Mouse (Mus musculus): ENCODE results near the gene Cntrob.
A peak's percentile ranks its signal among the peaks of the same experiment; 100 is the strongest.

Cntrob gene

DNA sequence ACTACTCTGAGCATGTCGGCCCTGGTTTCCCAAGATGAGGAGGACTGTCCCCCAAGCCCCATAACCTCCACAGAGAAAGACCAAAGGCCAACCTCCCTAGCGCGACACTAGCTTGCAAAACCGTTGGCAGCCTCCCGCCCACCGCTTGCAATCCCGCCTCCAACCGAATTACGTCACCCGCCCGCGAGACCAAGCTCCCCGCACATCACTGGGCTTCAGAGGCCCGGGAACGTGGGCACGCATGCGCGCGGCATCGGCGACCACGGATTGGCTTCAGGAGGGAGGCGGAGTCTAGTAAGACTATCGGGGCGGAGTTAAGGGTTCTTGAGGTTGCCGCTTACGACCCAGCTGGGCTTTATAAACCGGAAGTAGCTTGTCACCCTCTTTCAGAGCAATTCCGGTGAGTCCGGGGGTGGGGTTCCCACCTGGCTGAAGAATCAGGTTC is at the start of gene Cntrob, which contains the start of gene Trappc1:
Gene Cntrob, minus strand, starts transcription at position 109 of the 445 bp plus-strand sequence.
Gene Trappc1, plus strand, starts transcription at position 314 of the 445 bp plus-strand sequence.
- peak; percentile 99 for DNase-seq

DNA sequence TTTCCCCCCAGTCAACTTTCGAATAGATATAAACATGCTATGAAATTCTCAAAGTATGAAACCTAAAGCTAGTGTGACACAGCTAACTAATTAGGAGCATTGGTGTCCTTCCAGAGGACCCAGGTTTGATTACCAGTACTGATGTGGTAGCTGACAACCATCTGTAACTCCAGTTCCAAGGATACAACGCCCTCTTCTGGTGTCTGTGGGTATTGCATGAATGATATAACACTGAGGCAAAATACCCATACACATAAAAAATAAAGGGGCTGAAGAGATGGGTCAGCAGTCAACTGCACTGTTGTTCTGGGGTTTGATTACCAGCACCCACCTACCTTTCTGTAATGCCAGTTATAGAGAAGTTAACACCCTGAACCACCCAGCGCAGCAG is 49.2 kb upstream of the Cntrob start:
- DNase-seq: peak in 1 of 2 experiments; percentile 53

DNA sequence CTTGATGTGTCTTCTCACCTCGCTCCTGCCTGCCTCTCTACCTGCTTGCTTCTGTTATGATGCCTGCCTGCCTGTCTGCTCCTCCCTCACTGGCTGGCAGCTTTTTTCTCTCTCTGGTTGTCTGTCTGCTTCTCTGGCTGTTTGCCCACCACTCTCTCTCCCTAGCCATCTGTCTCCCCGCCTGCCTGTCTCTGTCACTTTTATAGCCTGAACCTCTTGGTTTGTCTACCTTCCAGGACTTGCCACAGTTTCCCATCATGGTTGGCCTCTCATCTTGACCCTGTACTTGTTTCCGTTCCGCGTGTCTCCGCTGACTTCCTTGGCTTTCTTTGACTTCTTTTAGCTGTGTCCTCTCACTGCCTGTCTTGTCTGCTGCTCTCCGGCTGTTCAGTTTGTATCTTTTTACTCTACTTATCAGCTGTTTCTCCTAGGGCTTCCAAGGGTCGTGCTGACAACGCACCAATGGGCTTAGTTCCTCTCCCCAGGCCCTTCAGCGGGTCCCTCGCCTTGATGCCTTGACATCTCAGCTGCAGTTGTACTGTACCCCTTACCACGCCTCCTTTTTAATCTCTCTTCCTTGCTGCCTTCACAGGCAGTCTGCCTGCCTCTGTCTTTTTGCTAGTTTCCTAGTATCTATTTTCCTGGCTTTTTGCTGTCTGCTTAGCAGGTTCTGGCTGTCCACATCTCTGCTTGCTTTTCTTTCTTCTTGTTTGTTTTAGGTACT is 48.6 kb upstream of the Cntrob start:
- DNase-seq: peak; percentile 53 to 60

DNA sequence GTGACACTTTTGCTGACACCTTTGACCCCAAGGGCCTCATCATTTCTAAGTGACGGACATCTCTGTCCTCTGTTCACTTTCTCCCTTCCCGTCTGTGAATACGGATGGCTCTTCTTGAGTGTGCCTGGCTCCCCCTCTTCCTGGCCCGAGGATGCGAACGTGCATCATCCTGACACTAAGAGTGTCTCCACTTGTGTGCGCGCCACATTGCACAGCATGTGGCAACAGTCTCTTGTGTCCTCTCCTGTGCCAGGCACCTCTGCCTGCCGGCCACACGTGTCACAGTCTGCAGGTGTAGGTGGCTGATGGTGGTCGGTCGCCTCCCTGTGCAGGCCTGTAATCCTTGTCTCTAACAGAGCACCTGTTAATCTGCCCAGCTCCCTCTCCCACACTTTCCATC is 48.0 kb upstream of the Cntrob start:
- DNase-seq: no peak

DNA sequence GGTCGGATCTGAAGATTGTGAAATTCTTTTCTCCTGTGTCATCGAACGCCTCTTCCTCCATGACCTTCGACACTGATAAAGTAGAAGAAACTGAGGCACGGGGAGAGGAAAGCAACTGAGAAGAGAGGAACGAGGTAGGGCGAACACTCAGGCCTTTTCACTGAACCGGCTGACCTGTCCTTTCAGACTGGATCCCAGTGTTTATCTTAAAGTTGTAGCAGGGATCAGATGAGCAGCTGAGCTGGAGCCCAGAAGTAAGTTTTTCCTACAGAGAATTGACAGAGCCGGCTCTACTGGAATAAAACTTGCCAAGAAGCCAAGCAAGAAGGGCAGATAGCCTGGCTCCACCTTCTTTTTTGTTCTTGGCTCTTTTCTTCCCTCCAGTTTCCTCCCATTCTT is 47.2 kb upstream of the Cntrob start:
- DNase-seq: no peak

DNA sequence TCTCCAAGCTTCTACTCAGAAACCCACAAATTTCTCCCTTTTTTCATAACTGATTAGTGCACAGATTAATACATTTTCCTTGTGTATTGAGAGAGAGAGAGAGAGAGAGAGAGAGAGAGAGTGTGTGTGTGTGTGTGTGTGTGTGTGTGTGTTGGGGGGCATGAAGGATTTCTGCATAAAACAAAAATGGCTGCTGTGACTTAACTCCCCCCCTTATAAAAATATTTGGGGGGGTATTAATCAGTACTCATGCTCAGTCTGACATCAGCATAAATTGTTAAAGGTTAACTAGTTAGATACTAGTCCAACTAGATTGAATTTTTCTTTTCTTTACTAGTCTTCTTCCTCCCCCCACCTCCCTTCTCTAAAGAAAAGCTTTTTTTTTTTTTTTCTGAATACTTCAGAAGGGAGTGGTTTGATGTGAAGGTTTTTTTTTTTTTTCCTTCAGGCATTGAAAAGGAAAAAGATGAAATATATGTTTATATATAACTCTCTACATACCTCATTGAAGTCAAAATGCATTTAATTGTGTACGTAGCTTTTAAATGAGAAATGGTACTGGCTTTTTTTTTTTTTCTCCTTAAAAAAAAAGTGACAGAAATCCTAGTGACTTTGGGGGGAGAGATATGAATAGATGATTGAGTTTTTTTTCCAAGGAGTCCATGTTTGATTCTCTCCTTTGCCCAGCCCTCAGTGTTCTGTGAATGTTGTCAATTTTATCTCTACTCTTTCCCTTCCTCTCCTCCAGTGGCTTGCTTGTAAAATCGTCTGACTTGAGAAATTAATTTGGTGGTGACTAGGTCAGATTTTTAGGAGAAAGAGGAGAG is 46.6 kb upstream of the Cntrob start:
- DNase-seq: no peak

DNA sequence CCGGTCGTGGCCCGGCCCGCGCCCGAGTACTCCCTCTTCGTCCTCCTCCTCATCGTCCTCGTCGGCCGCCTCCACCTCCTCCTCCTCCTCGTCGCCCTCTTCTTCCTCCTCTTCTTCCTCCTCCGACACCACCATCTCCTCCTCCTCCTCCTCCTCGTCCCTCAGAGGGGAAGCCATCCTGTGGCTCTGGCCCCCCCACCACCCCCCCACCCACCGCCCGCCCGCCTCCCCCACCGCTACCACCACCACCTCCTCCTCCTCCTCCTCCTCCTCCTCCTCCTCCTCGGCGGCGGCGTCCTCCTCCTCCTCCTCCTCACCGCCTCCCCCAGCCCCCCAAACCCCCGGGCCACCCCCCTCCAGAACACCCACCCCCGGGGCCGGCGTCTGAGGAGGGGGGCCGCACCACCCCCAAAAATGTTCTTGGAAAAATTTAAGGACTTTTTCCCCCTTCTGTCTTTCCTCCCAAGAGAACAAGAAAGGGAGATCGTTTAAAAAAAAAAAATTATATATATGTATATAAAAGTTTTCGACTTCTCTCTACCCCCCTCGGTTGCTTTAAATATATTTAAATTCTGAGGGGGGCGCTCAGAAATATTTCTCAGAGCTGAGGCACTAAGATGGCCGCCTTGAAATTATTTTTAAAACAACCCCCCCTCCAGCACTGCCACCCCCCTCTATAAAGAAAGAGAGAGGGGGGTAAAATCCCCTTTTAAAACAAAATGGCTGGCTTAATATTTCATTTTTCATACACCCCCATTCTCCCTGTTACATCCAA is 45.8 kb upstream of the Cntrob start, which contains the start of gene Chd3:
Gene Chd3, minus strand, starts transcription at position 192 of the 775 bp plus-strand sequence.
- peak in 1 of 2 experiments; percentile 63 for DNase-seq

DNA sequence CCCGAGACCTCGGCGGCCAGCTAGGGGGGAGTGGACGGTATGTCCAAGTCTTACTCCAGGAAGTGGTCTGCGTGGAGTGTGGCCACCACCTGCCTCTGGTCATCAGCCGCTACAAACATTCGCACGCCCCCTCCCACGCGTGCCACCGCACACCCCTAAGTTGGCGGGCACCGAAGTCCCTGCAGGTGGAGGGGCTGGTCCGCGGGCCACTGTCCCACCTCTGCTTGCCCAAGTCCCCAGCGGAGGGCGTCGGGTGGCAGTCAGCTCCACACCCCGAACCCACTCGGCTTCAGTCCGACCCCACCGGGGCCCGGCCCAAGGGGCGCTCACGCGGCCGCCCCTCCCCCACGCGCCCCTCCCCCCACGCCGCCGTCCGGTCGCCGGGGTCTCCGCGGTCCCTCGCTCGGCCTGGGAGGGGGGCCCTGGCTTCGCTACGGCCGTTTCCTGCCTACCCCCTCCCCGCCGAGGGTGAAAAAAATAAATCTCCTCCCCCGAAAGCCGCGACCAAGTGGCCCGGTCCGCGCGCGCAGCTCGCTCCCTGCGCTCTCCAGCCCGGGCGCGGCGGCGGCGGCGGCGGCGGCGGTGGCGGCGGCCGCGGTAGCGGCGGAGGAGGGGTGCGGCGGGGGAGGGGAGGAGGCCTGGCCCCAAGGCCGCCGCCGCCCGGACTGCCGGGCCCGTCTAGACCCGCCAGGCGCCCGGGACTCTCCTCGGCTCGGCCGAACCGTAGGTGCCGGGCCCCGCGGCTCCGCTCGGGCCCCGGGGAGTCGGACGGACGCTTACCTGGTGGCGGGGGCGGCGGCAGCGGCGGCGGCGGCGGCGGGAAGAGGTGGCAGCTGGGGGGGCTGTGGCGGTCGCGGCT is 45.0 kb upstream of the Cntrob start:
- peak; percentile 43 to 75 for DNase-seq

DNA sequence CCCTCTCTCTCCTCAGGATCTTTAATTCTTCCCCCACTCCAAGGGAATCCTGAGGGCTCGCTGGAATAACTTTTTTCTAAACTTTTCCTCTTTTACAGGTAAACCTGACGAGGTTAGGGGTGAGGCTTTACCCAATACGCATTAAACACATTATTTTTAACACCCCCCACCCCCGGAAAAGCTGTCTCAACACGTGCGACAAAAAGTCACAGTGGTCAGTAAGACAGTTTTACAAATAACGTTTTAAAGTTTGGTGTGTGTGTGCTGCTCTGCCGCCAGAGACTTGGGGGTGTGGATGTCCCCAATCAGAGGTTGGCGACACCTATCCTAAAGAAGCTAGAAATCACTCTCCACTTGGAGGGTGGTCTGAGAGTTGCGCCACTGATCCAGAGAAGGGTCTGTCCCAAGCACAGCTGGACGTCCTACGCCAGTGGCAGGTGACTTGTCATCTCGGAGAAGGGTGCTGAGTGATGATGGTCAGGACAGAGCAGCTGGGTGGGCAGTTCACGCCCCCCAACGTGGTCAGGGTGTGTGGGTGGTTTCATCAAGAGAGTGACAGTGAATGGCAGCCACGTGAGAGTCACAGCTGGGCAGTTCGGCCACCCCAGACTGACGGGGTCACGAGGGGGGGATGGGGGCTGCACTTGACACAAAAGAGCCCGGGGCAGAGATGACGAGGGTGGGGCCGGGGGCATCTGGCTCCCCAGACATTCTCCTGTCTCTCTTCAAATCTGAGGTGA is 44.2 kb upstream of the Cntrob start:
- DNase-seq: peak in 1 of 2 experiments; percentile 78

DNA sequence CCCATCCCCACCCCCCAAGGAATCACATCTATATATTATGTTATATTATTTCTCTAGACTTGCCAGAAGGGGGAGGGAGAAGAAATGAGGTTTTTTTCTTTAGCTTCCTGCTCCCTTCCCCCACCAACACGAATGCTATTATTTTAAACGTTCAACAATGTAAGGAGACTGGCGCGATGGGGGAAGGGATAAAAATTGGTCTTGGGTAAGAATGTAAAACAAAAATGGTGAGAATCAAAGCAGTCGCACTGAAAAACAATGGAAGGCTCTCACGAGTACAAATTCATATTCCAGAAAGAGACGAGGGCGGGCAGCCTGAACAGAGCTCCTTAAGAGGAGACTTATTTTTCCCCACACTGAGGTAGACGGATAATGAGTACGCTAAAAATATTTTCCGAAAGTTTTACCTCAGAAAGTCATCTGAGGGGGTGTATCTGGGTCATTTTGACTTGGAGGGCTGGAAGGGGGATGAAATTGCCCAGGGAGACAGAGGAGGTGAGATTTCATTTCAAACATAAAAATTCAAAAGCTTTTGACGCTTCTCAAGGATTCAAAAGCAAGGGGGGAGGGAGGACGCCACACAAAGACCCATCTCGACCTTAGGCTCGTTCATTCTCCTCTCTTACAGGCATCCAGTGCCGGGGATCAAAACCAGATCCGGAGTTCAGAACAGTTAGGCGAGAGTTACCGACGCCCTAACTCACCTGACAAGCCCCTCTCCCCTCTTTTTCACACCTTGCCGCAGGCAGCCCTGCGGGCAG is 43.5 kb upstream of the Cntrob start:
- DNase-seq: peak in 1 of 2 experiments; percentile 48

DNA sequence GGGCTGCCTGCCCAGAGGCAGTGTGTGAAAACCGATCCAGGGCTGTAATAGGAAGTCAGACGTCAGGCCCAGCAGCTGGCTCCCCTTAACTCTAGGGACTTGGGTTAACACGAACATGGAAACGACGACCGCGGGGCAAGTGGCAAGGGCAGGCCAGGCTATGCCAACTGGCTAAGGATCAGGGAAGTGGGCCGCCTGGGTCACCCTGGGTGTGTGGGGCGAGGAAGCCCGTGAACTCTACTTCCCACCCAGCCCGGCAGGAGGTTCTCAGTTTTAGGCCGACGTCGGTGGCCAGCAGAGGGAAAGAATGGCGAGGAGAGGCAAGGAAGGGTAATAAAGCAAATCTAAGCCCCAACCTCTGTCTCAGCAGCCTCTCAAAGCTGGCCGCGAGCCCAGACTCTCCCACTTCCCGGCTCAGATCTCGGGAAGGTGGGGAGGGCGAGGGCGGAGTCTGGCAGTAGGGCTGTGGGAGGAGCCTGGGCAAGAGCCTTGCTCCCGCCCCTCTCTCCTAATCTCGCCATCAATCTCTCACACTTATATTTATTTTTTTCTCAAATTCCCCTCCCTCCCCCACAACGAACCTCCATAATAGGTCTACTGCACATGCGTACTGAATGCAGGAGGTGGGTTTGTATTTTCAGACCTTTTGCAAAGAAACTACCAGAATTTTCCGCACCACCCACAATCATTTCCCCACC is 42.7 kb upstream of the Cntrob start:
- peak; percentile 99 to 100 for DNase-seq

DNA sequence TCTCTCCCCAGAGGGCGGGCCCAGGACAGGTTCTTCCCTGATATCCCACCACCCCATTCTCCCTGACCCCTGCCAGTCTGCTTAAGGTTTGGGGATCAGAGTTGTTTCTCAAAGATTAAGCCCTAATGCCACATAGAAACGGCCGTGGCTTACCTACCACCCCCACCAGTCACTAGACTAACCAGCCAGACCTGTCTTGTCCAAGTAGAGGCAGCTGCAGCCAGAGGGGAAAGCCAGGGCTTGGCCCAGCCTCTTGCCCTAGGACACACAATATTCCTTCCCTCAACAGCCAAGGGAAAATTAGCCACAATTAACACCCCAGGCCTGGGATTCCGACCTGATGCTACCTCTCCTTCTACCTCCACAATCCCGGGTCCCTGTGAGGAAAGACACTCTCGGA is 42.1 kb upstream of the Cntrob start:
- no peak for DNase-seq

DNA sequence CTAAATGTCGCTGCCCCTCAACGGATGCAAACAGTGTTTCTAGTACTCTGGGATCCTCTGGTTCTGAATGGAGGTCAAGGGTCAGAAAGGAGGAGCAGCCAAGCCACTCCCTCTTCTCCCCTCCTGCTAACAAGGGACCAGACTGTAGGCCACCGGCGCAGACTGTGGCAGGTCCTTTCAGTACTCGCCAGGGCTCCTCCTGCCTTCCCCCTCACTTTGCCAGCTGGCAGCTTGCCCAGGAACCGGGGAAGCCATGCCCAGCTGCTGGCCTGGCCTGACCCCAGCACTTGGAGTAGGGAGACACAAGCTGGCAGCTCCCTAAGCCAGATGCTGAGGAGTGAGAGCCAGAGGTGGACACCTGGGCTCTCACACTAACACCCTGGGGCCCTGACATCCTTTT is 41.3 kb upstream of the Cntrob start:
- peak; percentile 97 to 99 for DNase-seq

DNA sequence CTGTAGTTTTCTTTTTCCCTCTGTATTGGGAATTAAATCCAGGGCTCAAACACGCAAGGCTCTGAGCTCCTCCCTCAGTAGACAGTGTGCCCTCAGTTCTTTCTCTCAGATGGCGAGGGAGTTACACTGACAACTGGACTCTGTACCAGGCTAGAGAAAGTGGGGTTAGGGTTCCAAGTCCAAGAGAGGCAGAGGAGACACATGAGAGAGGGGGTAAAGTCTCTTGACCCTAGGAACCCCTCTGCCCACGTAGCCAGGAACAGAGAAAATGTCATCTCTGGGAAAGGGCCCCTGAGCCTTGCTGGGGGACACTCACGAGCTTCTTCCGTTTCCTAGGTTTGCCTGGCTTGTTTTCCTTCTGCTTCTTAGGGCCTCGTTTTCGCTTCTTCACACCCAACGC is 40.8 kb upstream of the Cntrob start:
- peak; percentile 58 to 78 for DNase-seq

DNA sequence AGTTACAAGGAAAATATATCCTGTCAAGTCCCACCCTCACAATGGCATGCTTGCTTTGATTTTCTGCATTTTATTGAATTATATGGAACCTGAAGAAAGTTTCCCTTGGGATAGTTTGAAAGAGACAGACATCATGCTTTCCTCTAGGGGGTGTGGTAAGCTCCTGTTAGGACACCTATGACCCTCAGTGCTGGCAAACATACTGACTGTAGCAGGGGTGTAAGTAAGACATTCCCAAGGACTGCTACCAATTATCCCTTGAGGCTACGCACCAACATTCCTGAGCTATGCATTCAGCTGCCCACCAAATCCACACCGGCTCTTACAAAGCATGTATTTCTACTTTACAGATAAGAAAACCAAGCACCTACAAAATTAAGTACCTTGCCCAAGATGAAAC is 38.9 kb upstream of the Cntrob start:
- DNase-seq: peak in 1 of 2 experiments; percentile 21

DNA sequence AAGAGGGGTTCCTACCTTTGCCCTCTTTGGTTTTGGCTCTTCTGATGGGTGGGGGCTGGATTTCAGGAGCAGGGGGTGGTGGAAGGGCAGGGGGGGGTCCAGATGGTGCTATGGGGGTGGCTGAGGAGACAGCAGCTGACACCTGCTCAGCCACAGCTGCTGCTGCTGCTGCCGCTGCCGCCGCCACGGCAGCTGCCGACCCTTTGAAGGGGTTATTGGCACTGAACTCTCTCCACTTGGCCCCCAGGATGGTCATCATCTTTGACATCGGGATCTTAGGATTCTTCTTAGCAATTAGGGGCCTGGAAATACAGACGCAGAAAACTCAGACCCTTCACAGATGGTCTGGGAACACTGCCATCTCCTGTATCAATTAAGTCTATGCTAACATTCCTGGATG is 38.4 kb upstream of the Cntrob start:
- DNase-seq: no peak

DNA sequence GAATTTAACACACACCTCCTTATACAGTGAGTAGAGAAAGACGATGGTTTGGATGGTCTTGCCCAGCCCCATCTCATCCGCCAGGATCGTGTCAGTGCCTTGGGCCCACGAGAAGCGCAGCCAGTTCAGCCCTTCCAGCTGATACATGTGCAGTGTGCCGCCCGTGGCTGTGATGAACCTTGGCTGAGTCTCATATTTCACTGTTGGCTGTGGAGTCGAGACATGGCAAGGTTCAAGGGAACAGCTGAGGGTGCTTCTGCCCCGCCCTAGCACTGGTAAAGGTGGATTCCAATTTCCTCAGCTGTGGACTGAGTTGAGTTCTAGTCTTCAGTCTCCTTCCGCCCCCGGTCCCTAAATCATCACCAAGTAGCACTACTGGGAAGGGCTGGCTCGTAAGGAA is 34.1 kb upstream of the Cntrob start:
- DNase-seq: no peak

DNA sequence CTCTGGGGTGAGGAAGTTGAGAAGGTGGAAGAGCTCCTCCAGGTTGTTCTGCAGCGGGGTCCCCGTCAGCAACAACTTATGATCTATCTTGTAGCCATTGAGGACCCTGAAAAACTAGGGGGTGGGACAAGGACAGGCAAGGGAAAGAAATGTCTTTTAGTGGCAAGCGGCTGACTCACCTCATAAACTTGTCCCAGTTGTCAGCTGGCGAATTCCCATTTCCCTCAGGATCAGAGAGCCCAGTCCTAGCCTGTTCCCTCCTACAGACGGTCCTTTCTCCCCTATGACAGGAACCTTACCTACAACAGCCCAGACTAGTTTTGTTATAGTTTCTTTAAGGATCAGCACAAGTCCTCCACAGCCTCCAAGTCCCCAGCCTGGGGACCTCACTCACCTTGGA is 33.0 kb upstream of the Cntrob start:
- no peak for DNase-seq

DNA sequence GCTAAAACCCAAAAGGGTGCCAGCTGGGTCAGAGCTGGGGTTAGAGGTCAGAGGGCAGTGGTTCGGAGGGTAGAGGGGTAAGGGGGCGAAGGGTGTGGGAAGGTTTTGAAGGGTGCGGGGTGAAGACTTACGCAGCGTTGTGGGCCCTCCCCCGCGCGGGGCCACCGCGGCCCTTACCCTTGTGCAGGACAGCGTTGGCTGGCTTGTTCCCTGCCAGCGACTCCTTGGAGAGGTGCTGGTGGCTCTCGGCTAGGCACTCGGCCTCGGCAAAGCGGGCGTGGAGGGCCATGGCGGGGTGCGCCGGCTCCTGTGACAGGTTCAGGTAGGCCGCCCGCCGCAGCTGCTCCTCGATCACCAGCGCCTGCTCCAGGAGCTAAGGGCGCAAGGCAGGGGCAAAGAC is 22.9 kb upstream of the Cntrob start:
- no peak for DNase-seq

Measured in kidney, postnatal 25 days (tissue).